Mouse (Mus musculus): ENCODE results near the gene Xdh.

The Xdh gene

DNA sequence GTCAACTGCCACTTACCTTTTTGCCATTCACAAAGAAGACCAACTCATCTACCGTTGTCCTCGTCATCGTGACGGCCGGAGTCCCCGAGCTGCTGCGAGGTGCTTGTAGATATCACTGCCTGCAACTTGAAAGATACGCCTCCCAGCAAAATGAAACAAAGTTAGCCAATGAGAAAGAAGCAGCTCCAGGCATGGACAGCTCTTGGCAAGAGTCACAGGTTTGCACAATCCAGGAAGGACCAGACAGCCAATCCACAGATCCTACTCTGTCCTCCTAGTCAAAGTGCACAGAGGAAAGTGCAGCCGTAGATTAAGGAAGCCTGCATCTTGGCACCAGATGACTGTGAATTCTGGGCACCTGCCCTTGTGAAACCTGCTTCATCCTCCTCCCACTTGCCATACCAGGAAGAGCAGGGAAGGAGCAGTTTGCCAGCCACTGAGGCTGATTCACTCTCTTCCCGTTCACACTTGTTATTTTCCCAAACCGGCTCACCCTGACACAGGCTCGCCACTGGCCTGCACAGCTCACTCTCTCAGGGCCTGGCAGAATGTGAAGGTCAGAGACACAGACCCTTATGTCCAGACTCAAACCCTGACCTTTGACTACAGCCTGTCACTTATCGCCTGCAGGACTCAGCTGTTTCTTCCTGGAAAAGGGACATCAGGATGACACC, at the start of gene Xdh:
TSS of gene Xdh (minus strand) at position 135 of the 674 bp plus-strand sequence.
- DNase-seq, result no peak

DNA sequence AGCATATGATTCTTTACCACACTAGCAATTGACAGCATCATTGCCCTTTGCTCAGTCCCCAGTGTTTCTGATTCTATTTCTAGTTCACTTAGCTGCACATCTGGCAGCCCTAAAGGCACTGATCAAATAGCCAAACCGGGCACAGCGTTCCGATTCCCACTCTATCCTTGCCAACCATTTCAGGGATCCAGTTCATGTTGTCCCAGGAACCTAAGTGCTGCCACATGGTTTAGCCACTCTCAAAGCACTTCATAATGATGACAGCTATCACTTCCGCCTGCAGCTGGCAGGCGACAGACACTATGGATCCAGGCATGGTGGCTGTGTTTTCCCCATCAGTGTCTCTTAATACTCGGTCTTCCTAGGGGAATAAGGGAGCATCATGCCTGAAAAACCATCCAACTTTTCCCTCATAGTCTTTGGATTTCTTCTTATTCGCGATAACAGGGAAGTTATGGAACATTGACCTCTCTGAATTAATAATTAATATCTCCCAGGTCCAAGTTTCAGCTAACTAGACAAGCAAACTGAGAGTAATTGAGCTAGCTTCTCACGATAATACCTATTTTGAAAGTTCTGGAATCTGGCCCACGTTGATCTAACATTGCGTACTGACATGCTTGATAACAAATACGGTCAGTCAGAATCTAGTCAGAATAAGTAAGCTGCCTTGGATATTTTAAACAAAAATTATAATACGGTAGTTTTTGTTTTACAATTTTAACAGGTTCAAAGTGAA, 46.1 kb upstream of the Xdh start:
- DNase-seq, result no peak

DNA sequence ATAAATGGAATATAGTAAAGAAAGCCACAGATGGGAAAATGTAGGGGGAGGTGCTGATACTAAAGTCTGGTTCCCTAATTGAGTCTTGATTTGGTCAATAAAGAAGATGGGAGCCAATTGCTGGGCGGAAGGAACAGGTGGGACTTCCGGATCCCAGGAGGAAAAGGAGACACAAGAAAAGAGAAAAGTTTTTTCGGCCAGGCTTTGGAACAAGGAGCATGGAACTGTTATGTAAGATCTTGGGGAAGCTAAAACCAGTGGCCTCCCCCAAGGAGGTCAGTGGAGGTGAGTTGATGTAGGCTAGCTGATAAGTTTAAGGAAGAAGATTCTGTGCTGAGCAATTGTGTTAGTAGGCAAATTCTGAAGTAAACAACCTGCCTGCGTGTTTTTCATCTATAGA, 41.3 kb upstream of the Xdh start:
- DNase-seq, result no peak

DNA sequence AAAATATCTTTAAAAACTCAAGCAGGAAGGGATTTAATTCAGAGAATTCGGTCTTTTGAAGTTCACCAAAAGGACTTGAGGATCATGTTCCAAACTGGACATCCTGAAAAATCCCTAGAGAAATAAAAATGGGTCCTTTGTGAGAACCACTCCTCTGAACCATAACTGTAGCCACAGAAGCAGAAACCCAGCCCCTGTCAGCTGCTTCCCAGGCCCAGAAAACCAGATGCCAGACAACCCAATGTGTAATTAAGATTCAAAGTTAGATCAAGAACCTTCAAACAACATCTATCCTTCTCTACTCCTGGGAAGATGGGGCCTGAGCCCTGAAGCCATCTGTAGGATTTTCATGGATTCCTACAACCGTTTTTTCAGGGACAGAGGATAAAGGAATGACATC, 36.6 kb upstream of the Xdh start:
- no peak for DNase-seq

DNA sequence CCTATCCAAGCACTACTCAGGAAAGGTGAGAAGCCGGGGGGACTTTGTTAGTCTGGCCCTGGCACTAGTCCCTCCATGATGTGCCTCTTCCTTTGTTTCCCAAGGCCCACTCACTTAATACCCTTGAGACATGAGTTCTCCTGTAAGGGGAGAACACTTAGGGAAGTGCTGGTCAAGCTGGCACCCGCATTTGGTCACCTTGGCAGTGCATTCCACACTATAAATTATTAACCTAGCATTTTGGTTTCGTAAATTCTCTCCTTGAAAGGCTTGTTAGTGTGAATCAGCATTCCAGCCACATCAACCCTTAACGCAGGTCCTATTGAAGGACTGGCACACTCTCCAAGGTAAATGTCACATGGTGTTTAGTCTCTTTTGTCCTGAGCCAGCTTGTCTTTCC, 35.9 kb upstream of the Xdh start:
- no peak for DNase-seq

DNA sequence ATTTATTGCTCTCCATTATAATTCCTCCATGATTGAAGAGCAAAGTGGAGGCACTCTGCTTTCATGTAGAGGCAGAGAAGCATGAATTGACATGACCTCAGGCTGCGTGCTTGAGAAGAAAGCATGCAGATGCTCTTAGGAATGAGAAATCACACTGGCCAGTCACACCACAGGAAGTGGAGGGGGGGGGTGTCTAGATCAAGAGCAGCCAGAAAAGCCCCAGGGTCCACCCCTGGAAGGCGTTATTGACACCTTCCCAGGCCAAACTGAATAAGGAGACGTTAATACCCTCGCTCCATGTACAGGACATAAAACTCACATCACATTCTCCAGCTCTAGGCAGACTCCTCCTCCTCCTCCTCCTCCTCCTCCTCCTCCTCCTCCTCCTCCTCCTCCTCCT, 34.5 kb upstream of the Xdh start:
- no peak for DNase-seq

DNA sequence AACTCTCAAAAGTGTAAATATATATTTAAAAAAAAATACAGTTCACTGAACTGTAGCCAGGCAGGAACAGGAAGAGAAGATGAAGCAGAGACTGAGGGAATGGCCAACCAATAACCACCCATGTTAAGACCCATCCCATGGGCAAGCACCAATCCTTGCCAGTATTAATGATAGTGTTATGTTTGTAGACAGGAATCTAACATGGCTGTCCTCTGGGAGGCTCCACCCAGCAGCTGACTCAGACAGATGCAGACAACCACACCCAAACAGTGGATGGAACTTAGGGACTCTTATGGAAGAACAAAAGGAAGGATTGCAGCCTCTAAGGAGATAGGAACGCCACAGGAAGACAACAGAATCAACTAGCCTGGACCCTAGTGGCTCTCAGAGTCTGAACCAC, 32.9 kb upstream of the Xdh start:
- DNase-seq, result no peak

DNA sequence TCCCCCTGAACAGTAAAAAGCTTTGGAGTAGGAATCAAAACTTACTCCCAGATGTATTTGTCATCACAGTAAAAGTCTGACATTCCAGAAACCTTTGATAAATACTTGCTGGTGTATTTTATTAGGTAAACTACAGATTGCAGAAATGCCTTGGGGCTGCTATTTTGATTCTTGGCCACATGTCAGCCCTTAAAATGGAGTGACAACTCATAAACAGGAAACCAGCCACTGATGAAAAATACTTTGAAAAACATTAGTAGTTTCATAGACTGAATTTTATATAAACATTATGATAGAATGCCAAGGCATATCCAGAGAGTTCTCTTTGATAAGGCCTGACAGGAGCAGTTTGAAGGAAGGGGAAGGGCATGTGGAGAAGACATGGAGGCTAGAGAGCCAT, 26.1 kb upstream of the Xdh start:
- DNase-seq, result no peak

DNA sequence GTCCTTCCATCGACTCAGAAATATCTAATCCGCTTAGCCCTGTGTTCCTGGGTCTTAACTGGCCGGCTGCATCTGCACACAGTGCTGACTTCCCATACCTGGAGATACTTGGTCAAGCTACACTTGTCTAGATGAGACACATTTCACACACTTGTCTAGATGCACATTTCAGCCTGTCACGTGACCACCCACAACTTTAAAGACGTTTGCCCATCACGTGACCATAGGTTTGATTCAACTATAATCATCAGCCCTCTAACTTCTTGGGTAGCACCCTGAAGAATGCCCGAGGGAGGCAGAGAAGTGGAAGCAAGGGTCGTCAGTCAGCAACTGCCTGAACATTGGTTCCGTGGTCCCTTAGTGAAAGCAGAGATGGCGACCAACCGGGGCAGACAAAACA, 22.7 kb upstream of the Xdh start:
- no peak for DNase-seq

DNA sequence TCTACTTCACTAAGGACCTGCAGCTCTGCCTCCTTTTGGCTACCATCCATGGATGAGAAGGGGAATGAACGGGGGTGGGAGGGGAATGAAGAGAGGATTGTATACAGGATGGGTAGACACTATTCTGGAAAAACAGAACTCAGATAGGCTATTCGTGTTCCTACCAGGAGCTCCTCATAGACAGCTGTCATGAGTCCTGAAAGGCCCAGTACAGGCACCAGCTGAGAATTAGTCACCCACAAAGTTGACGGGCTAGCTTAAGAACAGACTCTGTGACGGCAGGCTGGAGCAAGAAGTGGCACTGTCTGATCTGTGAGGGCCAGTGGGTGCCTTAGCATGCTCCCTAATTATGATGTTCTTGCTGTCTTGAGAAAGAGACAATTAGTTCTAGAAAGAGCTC, 21.3 kb upstream of the Xdh start:
- DNase-seq, result no peak

DNA sequence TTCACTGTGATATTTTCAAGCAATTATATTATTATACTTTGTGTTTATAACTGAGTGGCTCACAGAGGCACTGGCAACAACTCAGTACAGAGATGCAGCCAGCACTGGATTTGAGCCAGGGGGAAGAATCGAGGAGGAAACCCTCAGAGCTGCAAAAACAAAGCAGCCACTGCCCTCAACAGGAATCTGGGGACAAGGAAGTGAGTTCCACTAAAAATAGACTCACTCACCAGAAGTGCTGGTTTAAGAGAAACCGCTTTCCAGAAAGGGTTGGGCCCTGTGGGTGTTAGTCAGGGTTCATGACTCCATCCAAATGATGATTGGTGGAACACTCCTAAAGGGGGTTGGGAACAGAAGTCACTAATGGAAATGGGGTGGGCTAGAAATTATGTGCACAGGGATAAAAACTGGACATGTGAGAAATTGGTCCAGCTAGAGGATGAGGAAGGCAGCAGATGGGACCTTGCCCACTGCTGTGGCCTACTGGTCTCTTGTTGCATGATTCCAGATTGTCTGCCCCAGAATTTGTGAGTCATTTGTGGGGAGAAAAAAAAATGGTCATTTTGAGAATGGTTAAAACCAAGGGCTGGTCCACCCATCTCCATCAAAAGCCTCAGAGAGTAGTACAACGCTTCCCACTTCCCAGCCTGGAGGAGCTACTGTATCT, 20.5 kb upstream of the Xdh start:
- DNase-seq, result peak in 1 of 2 experiments; percentile 5

DNA sequence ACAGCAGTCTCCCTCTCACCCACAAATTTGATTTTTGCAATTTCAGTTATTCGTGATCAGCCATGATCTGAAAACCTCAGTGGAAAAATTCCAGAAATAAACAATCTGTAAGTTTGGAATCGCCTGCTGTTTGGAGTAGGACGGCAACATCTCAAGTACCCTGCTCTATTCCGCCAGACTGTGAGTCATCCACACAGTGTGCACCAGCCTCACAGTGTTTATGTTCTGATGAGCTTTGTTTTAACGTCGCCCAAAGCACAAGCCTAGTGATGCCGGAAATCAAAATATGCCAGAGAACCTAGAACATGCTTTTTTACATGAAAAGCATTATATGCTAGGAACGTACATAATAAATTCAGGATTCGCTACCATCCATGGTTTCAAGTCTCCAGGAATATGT, 14.9 kb upstream of the Xdh start:
- no peak for DNase-seq

DNA sequence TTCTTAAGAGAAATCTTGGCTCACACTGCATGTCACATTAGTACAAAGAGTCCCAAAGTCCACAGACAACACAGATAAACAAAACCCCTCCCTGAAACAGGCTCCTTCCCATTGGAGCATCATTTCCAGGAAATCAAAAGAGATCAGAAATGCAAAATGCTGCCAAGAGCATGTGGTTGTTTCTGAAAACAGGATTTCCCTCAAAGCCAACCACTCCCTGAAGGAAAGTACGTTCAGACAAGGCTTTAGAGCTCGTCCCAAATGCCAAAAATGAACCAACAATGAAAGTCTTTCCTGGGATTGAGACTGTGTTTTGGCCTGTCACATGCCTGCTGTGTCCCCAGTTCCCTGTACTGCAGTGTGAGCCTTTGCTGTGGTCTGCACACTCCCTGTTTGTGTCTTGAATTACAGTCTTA, 12.6 kb upstream of the Xdh start:
- DNase-seq, result no peak

DNA sequence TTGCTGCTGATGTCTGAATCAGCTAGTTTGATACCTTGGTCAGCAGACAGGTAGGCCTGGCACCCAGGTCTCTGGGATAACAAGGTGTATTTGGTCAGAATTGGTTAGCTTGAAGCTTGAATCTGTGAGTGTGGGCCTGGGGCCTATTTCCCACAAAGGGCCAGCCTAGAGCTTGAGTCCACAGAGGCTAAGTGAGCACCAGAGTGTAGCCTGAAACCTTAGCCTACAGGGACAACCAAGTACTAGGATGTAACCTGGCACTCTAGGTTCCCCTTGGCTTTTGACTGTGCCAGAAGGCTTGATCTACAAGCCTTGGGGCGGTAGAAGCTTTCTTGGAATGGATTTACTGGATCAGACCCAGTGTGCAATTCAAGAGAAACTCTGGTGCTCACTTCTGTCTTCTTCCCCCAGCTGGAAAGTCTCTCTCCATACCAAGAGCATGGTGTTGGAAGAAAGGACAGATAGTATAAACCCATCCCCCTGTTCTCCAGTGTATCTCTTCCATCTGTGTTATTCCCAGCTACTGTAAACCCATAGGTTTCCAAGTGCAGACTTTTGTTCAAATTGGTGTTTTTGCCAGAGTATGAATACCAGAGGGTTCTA, 11.9 kb upstream of the Xdh start:
- no peak for DNase-seq

DNA sequence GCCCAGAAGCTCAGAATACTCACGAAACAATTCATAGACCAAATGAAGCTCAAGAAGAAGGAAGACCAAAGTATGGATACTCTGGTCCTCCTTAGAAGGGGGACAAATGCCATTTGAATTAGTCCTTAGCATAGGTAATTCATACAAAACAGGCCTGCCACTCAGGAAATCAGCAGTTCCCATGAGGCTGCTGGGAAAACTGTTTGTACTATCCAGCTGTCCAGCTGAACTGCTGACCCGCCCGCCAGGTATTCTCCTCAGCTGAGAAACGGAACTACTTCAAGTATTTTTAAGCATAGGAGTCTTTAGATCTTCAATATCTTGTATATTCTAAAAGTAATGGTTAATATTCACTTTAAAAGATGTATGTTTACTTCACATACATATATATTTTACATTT, 10.7 kb upstream of the Xdh start:
- DNase-seq, result no peak

DNA sequence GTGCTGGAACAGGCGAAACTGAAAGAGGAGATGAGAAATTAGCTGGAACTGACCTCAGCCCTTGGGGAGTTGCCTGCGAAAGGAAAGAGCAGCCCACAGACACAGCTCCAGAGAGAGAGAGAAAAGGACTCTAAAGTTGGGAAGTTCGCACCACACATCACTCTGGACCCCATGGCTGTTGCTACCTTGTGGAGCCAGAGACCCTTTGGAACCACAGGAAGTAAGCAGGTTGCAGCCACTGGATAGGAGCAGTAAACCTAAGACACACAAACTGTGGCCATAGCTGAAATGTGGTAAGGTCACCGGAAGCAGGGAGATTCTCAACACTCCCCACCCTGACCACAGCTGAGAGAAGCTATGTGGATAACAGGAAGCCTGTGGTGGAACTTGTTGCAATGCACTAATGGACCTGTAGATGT, 2.1 kb upstream of the Xdh start:
- DNase-seq, result no peak

DNA sequence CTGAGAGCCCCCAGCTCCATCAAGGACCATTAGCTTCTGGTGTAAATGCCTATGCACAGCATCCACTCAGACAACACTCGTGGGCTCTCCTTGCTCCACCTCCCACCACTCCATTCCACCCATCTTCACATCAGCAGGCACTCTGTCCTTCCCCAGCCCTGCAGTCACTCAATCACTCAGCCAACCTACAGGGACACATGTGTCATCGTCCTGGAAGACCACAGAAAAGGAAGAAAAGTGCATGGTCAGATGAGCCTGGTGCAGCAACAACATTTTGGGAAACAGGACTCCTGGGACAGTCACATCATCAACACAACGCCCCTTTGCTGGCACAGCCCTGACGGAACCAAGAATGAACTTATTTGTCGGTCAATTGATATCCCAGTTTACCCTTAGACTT, 974 bp upstream of the Xdh start:
- no peak for DNase-seq

DNA sequence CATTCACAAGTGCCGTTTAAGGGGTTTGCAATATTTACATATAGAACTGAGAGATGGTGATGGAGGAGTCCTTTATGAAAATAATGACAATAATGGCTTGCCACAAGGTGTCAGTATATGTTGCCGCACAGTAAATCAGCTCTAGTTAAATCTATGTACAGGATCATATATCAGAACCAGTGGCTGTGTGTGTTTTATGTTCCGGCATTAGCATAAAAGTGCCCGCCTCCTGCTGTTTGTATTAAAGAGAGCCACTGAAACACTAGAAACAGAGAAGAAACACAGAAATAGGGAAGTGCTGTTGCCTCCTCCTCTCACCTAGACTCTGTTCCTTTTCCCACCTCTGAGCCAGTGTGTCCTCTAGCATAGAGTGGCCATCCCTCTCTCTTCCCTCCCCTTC, 498 bp downstream of the Xdh start:
- DNase-seq, result no peak

DNA sequence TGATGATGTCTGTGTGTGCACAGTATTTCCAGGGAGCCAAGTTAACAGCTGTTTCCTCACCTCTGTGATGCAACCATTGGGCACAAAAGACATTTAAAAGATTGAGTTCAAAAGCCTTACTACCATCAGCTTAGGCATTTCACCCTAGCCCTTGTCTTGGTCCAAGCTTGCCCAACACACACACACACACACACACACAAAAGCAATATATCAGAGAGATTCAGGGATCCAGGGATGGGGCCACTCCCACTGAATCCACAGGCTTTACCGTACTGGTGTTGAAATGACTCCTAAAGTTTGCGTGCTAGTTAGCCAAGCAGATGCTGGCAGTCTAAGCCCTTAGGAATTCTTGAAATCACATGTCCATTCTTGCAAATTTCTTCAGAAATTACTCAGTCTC, 1.2 kb downstream of the Xdh start:
- no peak for DNase-seq

DNA sequence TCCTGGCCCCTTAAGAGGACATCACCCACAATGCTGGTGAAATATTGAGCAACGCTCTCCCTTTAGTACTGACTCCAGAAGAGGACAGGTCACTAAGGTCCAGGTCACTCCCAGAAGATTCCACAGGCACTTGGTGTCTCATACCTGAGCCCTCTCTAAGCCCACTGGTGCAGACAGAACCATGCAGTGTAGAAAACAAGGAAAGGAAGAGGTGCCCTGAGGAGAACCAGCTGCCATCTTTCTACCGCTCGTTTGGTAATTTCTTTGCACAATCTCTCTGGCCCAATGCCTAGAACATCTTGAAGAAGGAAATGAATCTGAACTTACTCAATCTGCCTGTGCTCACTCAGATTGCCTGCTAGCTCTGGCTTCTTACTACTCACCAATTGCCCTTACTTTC, 2.0 kb downstream of the Xdh start:
- DNase-seq, result no peak

DNA sequence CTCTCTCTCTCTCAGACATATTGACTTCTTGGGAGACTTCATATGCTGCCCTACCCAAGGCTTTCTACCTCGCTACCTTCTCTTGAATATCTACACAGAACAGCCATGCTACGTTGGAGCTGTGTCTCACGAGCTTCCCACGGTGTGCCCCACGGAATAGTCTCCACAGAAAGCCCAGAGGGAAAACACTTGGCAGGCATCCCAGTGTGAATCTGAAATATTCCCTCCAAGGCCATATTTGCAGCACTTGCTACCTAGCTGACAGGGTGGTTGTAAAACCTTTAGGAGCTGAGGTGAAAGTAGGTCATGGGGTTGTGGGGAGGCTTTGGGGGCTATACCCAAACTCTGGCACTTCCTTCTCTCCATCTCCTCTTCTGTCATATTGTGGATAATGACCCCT, 3.1 kb downstream of the Xdh start:
- no peak for DNase-seq

DNA sequence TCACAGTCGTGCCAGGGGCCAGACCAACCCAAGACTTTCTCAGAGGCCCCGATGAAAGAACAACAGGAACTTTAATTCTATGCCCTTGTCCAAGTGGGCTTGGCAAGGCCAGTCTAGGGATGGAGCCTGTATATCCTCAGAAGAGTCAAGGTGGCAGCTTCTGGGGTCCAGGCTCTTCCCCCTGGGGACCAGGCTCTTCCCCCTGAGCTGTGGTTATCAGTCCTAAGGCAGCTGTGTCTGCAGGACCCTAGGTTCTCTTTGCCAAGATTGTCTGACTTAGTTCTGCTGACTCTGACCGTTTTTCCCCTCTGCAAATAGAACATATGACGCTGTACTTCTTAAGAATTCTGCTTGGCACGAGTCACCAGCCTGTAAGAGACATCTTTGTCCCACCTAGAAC, 5.3 kb downstream of the Xdh start:
- DNase-seq, result no peak

DNA sequence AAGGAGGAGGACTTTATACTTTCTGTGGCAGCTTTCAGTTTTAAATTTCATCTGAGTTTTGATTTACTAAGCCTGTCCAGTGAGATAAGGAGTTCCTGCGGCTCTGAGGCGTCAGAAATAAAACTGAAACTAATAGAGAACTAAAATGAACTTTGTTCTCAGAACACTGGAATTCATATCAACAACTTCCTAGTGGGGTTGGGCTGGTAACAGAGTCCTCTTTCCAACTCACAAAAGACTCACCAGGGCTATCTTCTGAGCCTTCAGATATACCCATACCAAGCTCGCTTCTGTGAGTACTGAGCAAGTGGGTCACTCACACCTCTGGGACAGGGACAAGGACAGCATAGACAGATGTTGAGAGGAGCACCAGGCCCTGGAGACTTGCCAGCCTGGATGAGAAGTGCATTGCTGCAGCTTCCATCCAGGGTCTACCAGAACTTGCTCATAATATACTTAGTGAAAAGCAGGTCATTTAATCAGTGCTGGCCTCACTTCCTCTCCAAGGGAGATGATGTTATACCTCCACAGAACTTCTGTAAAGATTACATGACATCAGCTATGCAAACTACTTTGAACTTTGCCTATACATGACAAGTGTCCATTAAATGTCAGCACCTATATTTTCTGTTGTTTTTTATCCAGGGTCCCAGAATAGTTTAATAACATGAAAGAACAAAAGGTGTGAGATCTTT, 7.6 kb downstream of the Xdh start:
- no peak for DNase-seq

All from cerebellum, adult 18-20 months (tissue).